Mouse (Mus musculus) forebrain, embryonic 16.5 days (tissue): ENCODE data around the gene Baiap2l1. TPM values are rescaled to one million over a fixed set of nuclear protein-coding genes. Genes with fewer than 3 reads are reported as not detected.

Experiments used
- ATAC-seq: fragments of 200-750 bp; cut with Nextera tagmentation; 2 replicates; pipeline ENCODE4 v1.8.0; 2017; ENCODE audit warnings: mild to moderate bottlenecking, moderate library complexity
- H3K27ac ChIP-seq: fragments of 300-500 bp; sonication (generic); 2 replicates; pipeline ENCODE4 v1.5.1; 2014; ENCODE audit warnings: low read length, control low read depth
- H3K27me3 ChIP-seq: fragments of 300-500 bp; sonication (generic); replicated peaks from 2 replicates; pipeline ENCODE4 v1.6.1; 2014; ENCODE audit warnings: low read length; ENCODE audit not compliant: control insufficient read depth, insufficient read depth
- H3K36me3 ChIP-seq: fragments of 300-500 bp; sonication (generic); 2 replicates; pipeline ENCODE4 v1.6.1; 2014; ENCODE audit not compliant: control insufficient read depth, insufficient read depth
- H3K4me1 ChIP-seq: fragments of 300-500 bp; sonication (generic); replicated peaks from 2 replicates; pipeline ENCODE4 v1.6.1; 2014; ENCODE audit warnings: low read length; ENCODE audit not compliant: control insufficient read depth, insufficient read depth
- H3K4me2 ChIP-seq: fragments of 300-500 bp; sonication (generic); 2 replicates; pipeline ENCODE4 v1.6.1; 2014; ENCODE audit warnings: mild to moderate bottlenecking, low read length, control low read depth
- H3K4me3 ChIP-seq: fragments of 300-500 bp; sonication (generic); replicated peaks from 2 replicates; pipeline ENCODE4 v1.5.1; 2014; ENCODE audit warnings: mild to moderate bottlenecking, low read length, control low read depth
- H3K9ac ChIP-seq: fragments of 300-500 bp; sonication (generic); replicated peaks from 2 replicates; pipeline ENCODE4 v1.6.1; 2014; ENCODE audit warnings: low read depth, low read length, control low read depth
- H3K9me3 ChIP-seq: fragments of 300-500 bp; sonication (generic); 2 replicates; pipeline ENCODE4 v1.6.1; 2016; ENCODE audit warnings: low read length; ENCODE audit not compliant: control insufficient read depth
- WGBS: fragments of 180-500 bp; shearing (Covaris S2); extraction: QIAGEN DNeasy Blood & Tissue Kit; methylation state at CpG from one replicate; pipeline ENCODE4 v1.1.7; 2014; 5-methylcytosine and 5-hydroxymethylcytosine counted together
- polyA plus RNA-seq: library from polyadenylated mRNA; unstranded; fragments of >200 nt; fragmentation: Nextera tagmentation; extraction: Ambion mirVana; gene quantifications from 2 replicates; pipeline ENCODE4 v1.2.1, GENCODE M21; 2015

Gene Baiap2l1
- polyA plus RNA-seq, 1 experiment from 2014 or later: 1.6 TPM

GRCm38 (mm10) chr5:144269926-144270325 is 88.0 kb downstream of the Baiap2l1 start:
- no peak overlapping the region for H3K9ac ChIP-seq
- H3K27ac ChIP-seq: no peak overlapping the region
- no peaks in the 10 kb centered on the region; the same call in 1 of the 2 replicates for H3K36me3 ChIP-seq
- ATAC-seq: no peak
- H3K4me3 ChIP-seq: no peak overlapping the region
- no peaks in the 10 kb centered on the region for H3K27me3 ChIP-seq
- H3K4me2 ChIP-seq: no peak overlapping the region
- WGBS: 89% methylated on average over 7 of the region's 7 CpGs
- H3K9me3 ChIP-seq: no peaks in the 10 kb centered on the region
- no peaks in the 10 kb centered on the region for H3K4me1 ChIP-seq

- H3K36me3 ChIP-seq: peaks cover 4% of the 10 kb centered on the region; the same call in 1 of the 2 replicates
- H3K9ac ChIP-seq: no peak overlapping the region
- no peak for ATAC-seq
- no peaks in the 10 kb centered on the region for H3K27me3 ChIP-seq
- 66% methylated on average over 8 of the region's 8 CpGs for WGBS
- no peak overlapping the region for H3K4me2 ChIP-seq
- H3K9me3 ChIP-seq: no peaks in the 10 kb centered on the region
- no peak overlapping the region for H3K4me3 ChIP-seq
- H3K4me1 ChIP-seq: 0 out of 2 replicates have a peak, but pooled peaks cover 2% of the 10 kb centered on the region
- no peak overlapping the region for H3K27ac ChIP-seq
Measured at GRCm38 (mm10) chr5:144267535-144268241, 90.2 kb downstream of the Baiap2l1 start.

- H3K9ac ChIP-seq: no peak overlapping the region
- H3K4me2 ChIP-seq: no peak overlapping the region
- H3K4me3 ChIP-seq: no peak overlapping the region
- H3K27ac ChIP-seq: no peak overlapping the region
- no peaks in the 10 kb centered on the region for H3K27me3 ChIP-seq
- peaks cover 4% of the 10 kb centered on the region; the same call in 1 of the 2 replicates for H3K36me3 ChIP-seq
- WGBS: 84% methylated on average over 13 of the region's 13 CpGs
- no peaks in the 10 kb centered on the region for H3K9me3 ChIP-seq
- peaks cover 17% of the 10 kb centered on the region for H3K4me1 ChIP-seq
- no peak for ATAC-seq
Measured at GRCm38 (mm10) chr5:144263496-144263895, 94.4 kb downstream of the Baiap2l1 start.

GRCm38 (mm10) chr5:144263082-144263481 is 94.8 kb downstream of the Baiap2l1 start:
- peaks cover 21% of the 10 kb centered on the region for H3K4me1 ChIP-seq
- ATAC-seq: no peak
- 77% methylated on average over 9 of the region's 9 CpGs for WGBS
- H3K9me3 ChIP-seq: no peaks in the 10 kb centered on the region
- H3K4me2 ChIP-seq: no peak overlapping the region
- no peak overlapping the region for H3K9ac ChIP-seq
- H3K36me3 ChIP-seq: peaks cover 4% of the 10 kb centered on the region; the same call in 1 of the 2 replicates
- no peak overlapping the region for H3K4me3 ChIP-seq
- no peaks in the 10 kb centered on the region for H3K27me3 ChIP-seq
- H3K27ac ChIP-seq: no peak overlapping the region

GRCm38 (mm10) chr5:144261829-144262228 is 96.1 kb downstream of the Baiap2l1 start:
- H3K4me2 ChIP-seq: no peak overlapping the region
- no peak overlapping the region for H3K27ac ChIP-seq
- no peaks in the 10 kb centered on the region for H3K9me3 ChIP-seq
- H3K36me3 ChIP-seq: peaks cover 4% of the 10 kb centered on the region; the same call in 1 of the 2 replicates
- no peak for ATAC-seq
- no peaks in the 10 kb centered on the region for H3K27me3 ChIP-seq
- 85% methylated on average over 5 of the region's 5 CpGs for WGBS
- H3K9ac ChIP-seq: no peak overlapping the region
- peaks cover 34% of the 10 kb centered on the region for H3K4me1 ChIP-seq
- H3K4me3 ChIP-seq: no peak overlapping the region

GRCm38 (mm10) chr5:144261309-144261708 is 96.6 kb downstream of the Baiap2l1 start:
- Histone ChIP-seq H3K36me3 (peaks cover 4% of the 10 kb centered on the region; the same call in 1 of the 2 replicates), H3K4me3 (no peak overlapping the region), H3K27ac (no peak overlapping the region), H3K4me2 (no peak overlapping the region), H3K9me3 (no peaks in the 10 kb centered on the region), H3K9ac (no peak overlapping the region), H3K4me1 (peaks cover 39% of the 10 kb centered on the region), H3K27me3 (no peaks in the 10 kb centered on the region)
- ATAC-seq: no peak
- 81% methylated on average over 9 of the region's 9 CpGs for WGBS

GRCm38 (mm10) chr5:144260464-144260863 is 97.4 kb downstream of the Baiap2l1 start:
- Histone ChIP-seq H3K4me1 (peaks cover 40% of the 10 kb centered on the region), H3K4me3 (no peak overlapping the region), H3K9me3 (no peaks in the 10 kb centered on the region), H3K4me2 (no peak overlapping the region), H3K27me3 (no peaks in the 10 kb centered on the region), H3K36me3 (peaks cover 4% of the 10 kb centered on the region; the same call in 1 of the 2 replicates), H3K9ac (no peak overlapping the region), H3K27ac (no peak overlapping the region)
- no peak for ATAC-seq
- 85% methylated on average over 8 of the region's 8 CpGs for WGBS

GRCm38 (mm10) chr5:144259228-144259627 is 98.7 kb downstream of the Baiap2l1 start:
- H3K36me3 ChIP-seq: peaks cover under 1% of the 10 kb centered on the region; the same call in 1 of the 2 replicates
- no peak overlapping the region for H3K4me3 ChIP-seq
- WGBS: 64% methylated on average over 6 of the region's 6 CpGs
- no peaks in the 10 kb centered on the region for H3K9me3 ChIP-seq
- H3K4me2 ChIP-seq: no peak overlapping the region; the same call in 1 of the 2 replicates
- H3K9ac ChIP-seq: no peak overlapping the region
- peaks cover 44% of the 10 kb centered on the region for H3K4me1 ChIP-seq
- H3K27ac ChIP-seq: no peak overlapping the region
- H3K27me3 ChIP-seq: no peaks in the 10 kb centered on the region
- ATAC-seq: no peak

GRCm38 (mm10) chr5:144258687-144259086 is 99.2 kb downstream of the Baiap2l1 start:
- Histone ChIP-seq H3K4me2 (peak overlapping the region; percentile 61), H3K36me3 (no peaks in the 10 kb centered on the region; the same call in 1 of the 2 replicates), H3K4me3 (0 out of 2 replicates have a peak overlapping the region, but pooled peaks have one; percentile 13), H3K9me3 (no peaks in the 10 kb centered on the region), H3K9ac (peak overlapping the region; percentile 16), H3K4me1 (peaks cover 44% of the 10 kb centered on the region), H3K27me3 (no peaks in the 10 kb centered on the region), H3K27ac (no peak overlapping the region)
- 38% methylated on average over 2 of the region's 2 CpGs for WGBS
- ATAC-seq: no peak
